Mouse (Mus musculus) midbrain, embryonic 11.5 days (tissue): ENCODE data around the gene Bricd5. TPM values are rescaled to one million over a fixed set of nuclear protein-coding genes. Genes with fewer than 3 reads are reported as not detected.
A peak's percentile ranks its signal among the peaks of the same experiment; 100 is the strongest.
"Not testable (repeated sequence)": the region's sequence is repeated elsewhere in the genome, so short reads cannot be mapped to it uniquely, and the experiment has no call there.

Experiments used
- ATAC-seq: fragments of 200-750 bp; cut with Nextera tagmentation; 2 replicates; pipeline ENCODE4 v1.8.0; 2017; ENCODE audit warnings: moderate TSS enrichment, moderate library complexity; ENCODE audit not compliant: low FRiP score
- DNase-seq: peaks from one replicate; pipeline ENCODE4 v3.0.0; 2015; ENCODE audit warnings: low spot score; ENCODE audit errors: missing footprints
- H3K27ac ChIP-seq: fragments of 300-500 bp; sonication (generic); 2 replicates; pipeline ENCODE4 v1.5.1; 2014; ENCODE audit warnings: low read depth, low read length
- H3K27me3 ChIP-seq: fragments of 300-500 bp; sonication (generic); 2 replicates; pipeline ENCODE4 v1.6.1; 2014; ENCODE audit warnings: mild to moderate bottlenecking, low read length, moderate library complexity, mixed read lengths; ENCODE audit not compliant: control insufficient read depth, insufficient read depth
- H3K36me3 ChIP-seq: fragments of 300-500 bp; sonication (generic); 2 replicates; pipeline ENCODE4 v1.6.1; 2014; ENCODE audit warnings: mild to moderate bottlenecking, low read length, moderate library complexity, mixed read lengths; ENCODE audit not compliant: control insufficient read depth, insufficient read depth
- H3K4me1 ChIP-seq: fragments of 300-500 bp; sonication (generic); 2 replicates; pipeline ENCODE4 v1.6.1; 2014; ENCODE audit warnings: low read length; ENCODE audit not compliant: control insufficient read depth, insufficient read depth
- H3K4me2 ChIP-seq: fragments of 300-500 bp; sonication (generic); 2 replicates; pipeline ENCODE4 v1.6.1; 2014; ENCODE audit warnings: mild to moderate bottlenecking, moderate library complexity
- H3K4me3 ChIP-seq: fragments of 300-500 bp; sonication (generic); 2 replicates; pipeline ENCODE4 v1.5.1; 2014; ENCODE audit warnings: low read depth, low read length
- H3K9ac ChIP-seq: fragments of 300-500 bp; sonication (generic); 2 replicates; pipeline ENCODE4 v1.6.1; 2014; ENCODE audit warnings: low read length
- H3K9me3 ChIP-seq: fragments of 300-500 bp; sonication (generic); 2 replicates; pipeline ENCODE4 v1.6.1; 2016; ENCODE audit warnings: low read length; ENCODE audit not compliant: control insufficient read depth
- WGBS: fragments of 180-500 bp; shearing (Covaris S2); extraction: QIAGEN DNeasy Blood & Tissue Kit; methylation state at CpG from one replicate; pipeline ENCODE4 v1.1.7; 2014; 5-methylcytosine and 5-hydroxymethylcytosine counted together
- polyA plus RNA-seq: library from polyadenylated mRNA; unstranded; fragments of >200 nt; fragmentation: Nextera tagmentation; extraction: Ambion mirVana; gene quantifications from 2 replicates; pipeline ENCODE4 v1.2.1, GENCODE M21; 2014

Bricd5 gene
- polyA plus RNA-seq: 0.32 TPM in 1 of 2 replicates, not detected in the other

DNA sequence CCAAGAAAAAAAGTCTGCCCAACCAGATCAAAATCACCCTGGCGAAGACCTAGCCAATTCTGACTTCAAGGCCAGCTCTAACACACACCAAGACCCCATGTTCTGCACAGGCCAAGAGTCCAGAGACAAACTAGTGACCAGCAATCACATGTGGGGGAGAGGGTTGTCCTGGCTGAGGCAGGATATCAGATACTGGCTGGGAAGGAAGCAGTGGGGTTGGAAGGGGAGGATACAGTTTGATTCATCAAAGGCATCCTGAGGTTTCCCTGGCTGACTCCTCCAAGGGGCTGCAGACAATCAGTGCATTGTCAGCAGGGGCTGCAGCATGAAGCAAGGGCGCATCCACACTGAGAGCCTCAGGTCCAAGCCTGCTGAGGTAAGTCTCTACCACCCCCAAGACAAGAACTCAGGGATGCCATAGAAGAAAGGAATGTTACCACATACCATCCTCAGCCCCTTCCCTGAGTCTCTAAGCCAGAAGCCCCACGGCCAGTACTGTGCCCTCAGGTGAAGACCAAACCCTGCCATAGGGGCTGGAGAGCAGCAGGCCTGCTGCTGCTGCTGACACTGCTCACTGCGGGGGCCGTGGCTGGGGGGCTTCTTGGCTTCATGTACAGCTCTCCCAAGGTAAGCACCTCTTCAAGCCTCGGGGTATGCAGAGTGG, at the start of gene Bricd5:
Bricd5 (plus strand) TSS at position 273 of the 664 bp plus-strand sequence.
- Histone ChIP-seq H3K4me1 (peaks cover 26% of the 10 kb centered on the region), H3K4me2 (no peak within 1 kb of the TSS), H3K9me3 (no peaks in the 10 kb centered on the region), H3K9ac (no peak within 1 kb of the TSS), H3K4me3 (no peak within 1 kb of the TSS), H3K27me3 (no peaks in the 10 kb centered on the region), H3K27ac (no peak within 1 kb of the TSS), H3K36me3 (peaks cover 7% of the 10 kb centered on the region)
- peak; percentile 75 for DNase-seq
- no peak for ATAC-seq
- 86% methylated on average over 6 of the region's 6 CpGs for WGBS

DNA sequence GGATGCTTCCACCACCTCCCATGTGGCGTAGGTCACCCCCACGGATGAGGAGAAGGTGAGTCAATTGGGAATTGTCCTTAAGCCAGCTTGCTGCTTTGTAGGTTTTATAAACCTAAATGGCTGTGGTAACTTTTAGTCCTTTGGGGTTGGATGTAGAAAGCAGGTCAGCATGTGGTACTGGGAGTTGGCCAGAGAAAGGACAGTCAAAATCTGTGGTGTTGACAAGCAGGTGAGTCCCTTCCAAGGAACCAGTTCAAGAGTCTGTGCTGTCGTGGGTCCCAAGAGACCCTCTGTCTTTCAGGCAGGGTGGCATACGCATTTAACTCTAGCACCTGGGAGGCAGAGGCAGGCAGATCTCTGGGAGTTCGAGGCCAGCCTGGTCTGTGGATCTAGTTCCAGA, 49.2 kb upstream of the Bricd5 start:
- H3K27me3 ChIP-seq: no peaks in the 10 kb centered on the region
- H3K4me1 ChIP-seq: peaks cover 5% of the 10 kb centered on the region; the same call in 1 of the 2 replicates
- ATAC-seq: no peak
- DNase-seq: peak; percentile 62
- no peak overlapping the region for H3K4me2 ChIP-seq
- peaks cover 40% of the 10 kb centered on the region for H3K36me3 ChIP-seq
- no peak overlapping the region for H3K9ac ChIP-seq
- H3K9me3 ChIP-seq: no peaks in the 10 kb centered on the region
- H3K27ac ChIP-seq: no peak overlapping the region
- WGBS: 92% methylated on average over 5 of the region's 5 CpGs
- no peak overlapping the region for H3K4me3 ChIP-seq

DNA sequence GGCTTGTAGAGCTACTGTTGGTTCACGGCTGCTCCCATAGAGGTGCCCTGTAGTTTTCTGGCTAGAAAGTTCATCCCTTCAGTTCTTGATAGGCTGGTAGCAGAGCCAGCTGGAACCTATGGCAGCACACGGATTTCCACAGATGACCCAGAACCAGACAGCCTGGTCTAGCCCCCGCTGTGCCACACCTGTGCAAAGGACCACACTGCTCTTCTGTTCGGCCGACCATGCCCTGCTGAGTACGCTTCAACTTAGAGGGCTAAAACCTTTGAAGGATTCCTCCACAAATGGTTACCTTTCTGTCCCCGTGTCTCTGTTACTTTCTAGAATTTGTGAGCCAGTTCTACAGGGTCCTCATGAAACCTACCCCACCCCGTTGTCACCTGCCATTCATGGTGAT, 48.4 kb upstream of the Bricd5 start:
- not testable (repeated sequence) for H3K27ac ChIP-seq, DNase-seq, ATAC-seq, H3K9ac ChIP-seq, H3K27me3 ChIP-seq, H3K4me1 ChIP-seq, H3K9me3 ChIP-seq, H3K4me3 ChIP-seq, H3K4me2 ChIP-seq
- 92% methylated on average over 5 of the region's 8 CpGs for WGBS
- peaks cover 34% of the 10 kb centered on the region for H3K36me3 ChIP-seq

DNA sequence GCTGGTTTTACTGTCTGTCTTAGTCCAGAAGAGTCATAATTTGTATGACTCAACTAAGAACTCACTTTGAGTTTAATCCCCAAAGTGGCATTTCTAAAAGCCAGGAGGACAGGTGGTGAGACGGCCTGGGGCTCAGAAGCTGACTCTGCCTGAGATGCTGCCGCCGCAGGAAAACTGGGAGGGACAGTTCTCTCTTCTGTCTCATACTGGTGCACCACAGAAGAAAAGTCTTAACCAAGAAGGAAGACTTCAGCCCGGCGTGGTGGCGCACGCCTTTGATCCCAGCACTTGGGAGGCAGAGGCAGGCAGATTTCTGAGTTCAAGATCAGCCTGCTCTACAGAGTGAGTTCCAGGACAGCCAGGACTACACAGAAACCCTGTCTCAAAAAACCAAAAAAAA, 47.8 kb upstream of the Bricd5 start:
- Histone ChIP-seq H3K27me3 (no peaks in the 10 kb centered on the region), H3K9me3 (no peaks in the 10 kb centered on the region), H3K9ac (no peak overlapping the region), H3K4me1 (peaks cover 5% of the 10 kb centered on the region; the same call in 1 of the 2 replicates), H3K36me3 (peaks cover 31% of the 10 kb centered on the region), H3K4me3 (peak overlapping the region; percentile 63; the same call in 1 of the 2 replicates), H3K4me2 (no peak overlapping the region), H3K27ac (no peak overlapping the region)
- ATAC-seq: no peak
- 93% methylated on average over 7 of the region's 7 CpGs for WGBS
- peak; percentile 66 for DNase-seq

DNA sequence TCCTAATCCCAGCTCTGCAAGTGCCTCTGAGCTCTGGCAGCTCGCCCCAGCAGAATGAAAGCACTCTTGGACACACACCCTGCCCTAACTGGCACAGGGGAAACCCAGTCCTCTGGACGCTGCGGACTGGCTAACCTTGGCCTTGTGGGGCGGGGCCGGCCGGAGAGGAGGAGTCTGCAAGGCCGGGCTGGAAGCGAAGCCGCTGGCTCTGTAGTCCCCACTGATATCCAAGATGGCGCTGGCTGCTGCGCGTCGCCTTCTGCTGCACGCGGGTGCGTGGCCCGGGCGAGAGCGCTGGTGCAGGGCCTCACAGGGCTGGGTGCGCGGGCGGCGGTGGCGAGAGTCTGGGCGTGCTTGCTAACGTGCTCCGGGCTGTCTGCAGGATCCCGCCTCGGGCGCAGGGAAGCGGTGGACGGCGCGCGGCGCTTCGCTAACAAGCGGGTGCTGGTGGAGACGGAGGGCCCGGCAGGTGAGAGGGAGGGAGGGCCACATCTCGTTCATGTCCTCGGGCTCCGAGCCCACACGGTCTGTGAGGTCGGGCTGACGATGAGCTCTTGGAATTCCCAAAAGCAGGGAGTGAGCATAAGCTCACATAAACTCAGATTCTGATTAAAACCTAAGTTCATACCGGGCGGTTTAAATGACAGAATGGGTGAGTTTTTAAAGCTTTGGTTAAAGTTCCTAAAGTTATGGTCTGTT, 47.1 kb upstream of the Bricd5 start, which contains the start of gene Eci1:
Eci1 (plus strand) TSS at position 171 of the 699 bp plus-strand sequence.
- peak within 1 kb of the TSS; percentile 82 for H3K9ac ChIP-seq
- peak within 1 kb of the TSS; percentile 38 for H3K4me2 ChIP-seq
- H3K4me3 ChIP-seq: peak within 1 kb of the TSS; percentile 63
- DNase-seq (peak; percentile 96), ATAC-seq (peak; percentile 98)
- H3K27ac ChIP-seq: peak within 1 kb of the TSS; percentile 77
- H3K36me3 ChIP-seq: peaks cover 25% of the 10 kb centered on the region
- H3K9me3 ChIP-seq: no peaks in the 10 kb centered on the region
- under 1% methylated on average over 48 of the region's 48 CpGs for WGBS
- H3K27me3 ChIP-seq: no peaks in the 10 kb centered on the region
- peaks cover 5% of the 10 kb centered on the region; the same call in 1 of the 2 replicates for H3K4me1 ChIP-seq

DNA sequence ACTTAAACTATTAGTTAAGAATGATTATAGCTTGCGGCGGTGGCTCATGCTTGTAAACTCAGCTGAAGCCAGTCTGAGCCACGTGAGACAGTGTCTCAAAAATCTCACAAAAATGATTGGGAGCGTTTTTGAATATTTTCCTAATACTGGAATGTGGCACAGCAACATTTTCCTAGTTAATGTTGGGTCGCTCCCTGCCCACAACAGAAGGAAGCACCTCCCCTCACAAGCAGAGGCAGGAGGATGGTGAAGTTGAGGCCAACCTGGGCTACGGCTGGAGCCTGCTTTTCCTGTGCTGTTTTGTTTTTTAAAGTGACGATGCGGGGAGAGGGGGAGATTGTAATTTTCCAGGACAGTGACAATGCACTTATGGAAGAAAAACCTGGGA, 46.5 kb upstream of the Bricd5 start:
- Histone ChIP-seq H3K4me2 (peak overlapping the region; percentile 38), H3K27ac (no peak overlapping the region), H3K9ac (peak overlapping the region; percentile 82), H3K36me3 (peaks cover 19% of the 10 kb centered on the region), H3K4me1 (peaks cover 5% of the 10 kb centered on the region; the same call in 1 of the 2 replicates), H3K4me3 (peak overlapping the region; percentile 63), H3K27me3 (no peaks in the 10 kb centered on the region), H3K9me3 (no peaks in the 10 kb centered on the region)
- no peak for ATAC-seq
- 9% methylated on average over 8 of the region's 8 CpGs for WGBS
- peak; percentile 88 for DNase-seq

DNA sequence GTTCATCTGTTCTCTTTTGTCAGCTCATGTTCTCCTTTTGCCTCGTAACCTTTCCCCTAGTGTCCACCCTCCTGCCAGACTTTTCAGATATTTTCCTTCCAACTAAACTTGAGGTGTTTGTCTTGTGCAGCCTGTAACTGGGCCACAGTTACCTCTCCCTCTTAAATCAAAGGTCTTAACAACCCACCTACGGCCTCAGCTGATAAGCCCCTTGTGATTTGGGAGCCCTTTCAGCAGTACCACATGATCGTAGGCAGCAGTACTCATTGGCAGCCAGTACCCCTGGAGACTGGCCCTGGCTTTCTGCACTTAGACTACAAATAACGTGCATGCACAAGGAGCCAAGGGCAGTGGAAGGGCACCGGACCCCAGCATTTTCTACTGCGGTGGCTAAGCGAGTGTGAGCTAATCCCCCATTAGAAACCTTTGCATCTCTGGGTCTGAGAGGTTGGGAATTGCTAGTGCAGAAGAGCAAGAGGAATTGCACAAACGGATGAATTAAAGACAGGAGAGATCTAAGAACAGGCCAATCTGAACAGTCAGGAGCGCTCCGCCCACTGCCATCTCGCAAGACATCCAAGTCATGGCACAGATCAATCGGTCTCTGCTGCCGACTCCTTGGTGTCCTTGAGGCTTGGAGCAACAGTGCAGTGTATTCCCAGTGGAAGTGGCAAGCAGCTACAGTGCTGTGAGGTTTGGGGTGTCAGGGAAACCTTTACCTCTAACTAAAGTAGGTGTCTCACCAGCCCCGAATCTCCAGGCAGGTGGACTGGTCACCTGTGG, 44.3 kb upstream of the Bricd5 start:
- Histone ChIP-seq H3K9ac (no peak overlapping the region), H3K27me3 (no peaks in the 10 kb centered on the region), H3K4me3 (no peak overlapping the region), H3K4me2 (no peak overlapping the region), H3K4me1 (peaks cover 5% of the 10 kb centered on the region; the same call in 1 of the 2 replicates), H3K9me3 (no peaks in the 10 kb centered on the region), H3K27ac (no peak overlapping the region), H3K36me3 (peaks cover 5% of the 10 kb centered on the region; the same call in 1 of the 2 replicates)
- 89% methylated on average over 14 of the region's 14 CpGs for WGBS
- ATAC-seq: no peak
- DNase-seq: peak; percentile 81

DNA sequence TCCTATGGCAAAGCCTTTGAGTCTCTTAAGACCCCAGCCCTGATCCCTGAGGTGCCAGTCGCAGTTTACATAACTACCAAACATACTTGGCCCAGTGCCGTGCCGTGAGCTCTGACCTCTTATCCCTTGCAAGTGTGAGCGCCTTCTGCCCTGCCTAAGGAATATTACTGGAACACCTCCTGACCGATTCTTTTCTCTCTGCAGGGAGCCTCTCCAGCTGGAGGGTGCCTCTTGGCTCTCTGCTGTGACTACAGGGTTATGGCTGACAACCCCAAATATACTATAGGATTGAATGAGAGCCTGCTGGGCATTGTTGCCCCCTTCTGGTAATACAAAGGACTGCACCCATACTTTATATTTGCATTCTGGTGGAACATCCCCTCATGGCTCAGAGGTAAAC, 36.7 kb upstream of the Bricd5 start:
- Histone ChIP-seq H3K27ac (no peak overlapping the region), H3K36me3 (peaks cover 14% of the 10 kb centered on the region), H3K27me3 (no peaks in the 10 kb centered on the region), H3K9me3 (no peaks in the 10 kb centered on the region), H3K4me3 (no peak overlapping the region), H3K4me1 (no peaks in the 10 kb centered on the region), H3K9ac (no peak overlapping the region), H3K4me2 (no peak overlapping the region)
- 77% methylated on average over 5 of the region's 5 CpGs for WGBS
- DNase-seq (peak; percentile 90), ATAC-seq (peak; percentile 59; the same call in 1 of the 2 replicates)
